Mouse (Mus musculus): ENCODE measurements around the gene Pacsin1. TPM values are rescaled to one million over a fixed set of nuclear protein-coding genes. Genes with fewer than 3 reads are reported as not detected.
"Not testable (repeated sequence)": the region's sequence is repeated elsewhere in the genome, so short reads cannot be mapped to it uniquely, and the experiment has no call there.

Pacsin1 gene
- total RNA-seq, 2 experiments from 2014 or later, result 2.5 to 3.5 TPM

GRCm38 (mm10) chr17:27635575-27635903 lies 19.8 kb upstream of the Pacsin1 start:
- DNase-seq, result not testable (repeated sequence)

GRCm38 (mm10) chr17:27636132-27637020 lies 18.9 kb upstream of the Pacsin1 start, which contains the start of gene Rps10:
TSS of gene Rps10 (minus strand) at chr17:27636669.
- no peak for DNase-seq

- DNase-seq, result peak; percentile 47
These were observed 18.0 kb upstream of the Pacsin1 start for GRCm38 (mm10) chr17:27637333-27637732.

GRCm38 (mm10) chr17:27638921-27639332 lies 16.4 kb upstream of the Pacsin1 start:
- DNase-seq, result no peak

- not testable (repeated sequence) for DNase-seq
These were observed 15.5 kb upstream of the Pacsin1 start for GRCm38 (mm10) chr17:27639851-27640250.

GRCm38 (mm10) chr17:27642491-27643062 lies 12.7 kb upstream of the Pacsin1 start:
- peak; percentile 67 to 77 for DNase-seq

- no peak for DNase-seq
These were observed 12.2 kb upstream of the Pacsin1 start for GRCm38 (mm10) chr17:27643101-27643500.

- no peak for DNase-seq
These were observed 11.6 kb upstream of the Pacsin1 start for GRCm38 (mm10) chr17:27643756-27644155.

- DNase-seq, result no peak
These were observed 10.7 kb upstream of the Pacsin1 start for GRCm38 (mm10) chr17:27644572-27644971.

GRCm38 (mm10) chr17:27645807-27646206 lies 9.5 kb upstream of the Pacsin1 start:
- DNase-seq, result no peak

- peak; percentile 76 to 83 for DNase-seq
These were observed 5.1 kb upstream of the Pacsin1 start for GRCm38 (mm10) chr17:27650160-27650559.

- DNase-seq, result peak in 1 of 2 experiments; percentile 31
These were observed 4.7 kb upstream of the Pacsin1 start for GRCm38 (mm10) chr17:27650586-27650985.

GRCm38 (mm10) chr17:27652046-27652790 lies 3.1 kb upstream of the Pacsin1 start:
- DNase-seq, result no peak

GRCm38 (mm10) chr17:27653253-27653959 lies 1.9 kb upstream of the Pacsin1 start:
- DNase-seq, result no peak

- no peak for DNase-seq
These were observed 696 bp downstream of the Pacsin1 start for GRCm38 (mm10) chr17:27656011-27656399.

- DNase-seq, result no peak
These were observed 1.1 kb downstream of the Pacsin1 start for GRCm38 (mm10) chr17:27656414-27656813.

- no peak for DNase-seq
These were observed 1.8 kb downstream of the Pacsin1 start for GRCm38 (mm10) chr17:27657123-27657522.

- DNase-seq, result no peak
These were observed 3.5 kb downstream of the Pacsin1 start for GRCm38 (mm10) chr17:27658767-27659166.

GRCm38 (mm10) chr17:27671720-27672119 lies 16.4 kb downstream of the Pacsin1 start:
- no peak for DNase-seq

- DNase-seq, result no peak
These were observed 18.6 kb downstream of the Pacsin1 start for GRCm38 (mm10) chr17:27673945-27674344.

- DNase-seq, result no peak
These were observed 20.1 kb downstream of the Pacsin1 start for GRCm38 (mm10) chr17:27675453-27675852.

- no peak for DNase-seq
These were observed 21.0 kb downstream of the Pacsin1 start for GRCm38 (mm10) chr17:27676270-27676669.

Measured in adrenal gland, postnatal 36 days (tissue).